Mouse (Mus musculus): ENCODE results near the gene Atxn10.
A peak's percentile ranks its signal among the peaks of the same experiment; 100 is the strongest.

The Atxn10 gene

DNA sequence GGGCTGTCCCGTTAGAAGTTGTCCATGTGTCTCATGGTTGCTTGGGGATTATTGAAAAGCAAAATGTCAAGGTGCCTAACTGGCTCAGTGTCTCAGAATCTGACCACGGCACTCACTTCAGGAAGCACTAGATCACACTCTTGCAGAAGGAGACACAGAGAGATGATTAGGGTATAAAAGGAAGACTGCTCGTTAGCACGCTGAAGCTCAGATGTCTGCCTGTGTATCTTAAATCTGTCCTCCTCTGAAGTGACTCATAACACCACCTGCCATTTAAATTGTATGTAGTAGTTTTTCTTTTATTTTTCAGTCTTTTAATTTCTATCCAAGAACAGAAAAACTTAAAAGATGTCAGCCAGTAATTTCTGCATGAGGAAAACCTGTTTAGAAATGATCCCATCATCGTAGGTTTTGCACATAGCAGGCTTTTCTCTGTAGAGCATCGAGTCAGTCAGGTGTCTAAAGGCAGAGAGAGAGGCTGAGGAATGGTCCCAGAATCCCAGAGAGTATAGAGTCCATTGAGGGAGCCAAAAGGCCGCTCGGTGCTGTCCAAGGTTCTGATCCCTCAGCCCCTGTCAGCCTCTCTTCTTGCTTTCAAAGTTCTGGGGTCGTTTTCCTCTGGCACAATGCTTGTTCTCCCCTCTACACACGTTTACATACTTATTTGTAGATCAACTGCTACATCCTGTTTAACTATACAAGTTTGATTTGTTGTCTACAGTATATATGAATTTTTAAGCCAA lies 128.9 kb downstream of the Atxn10 start:
- ATAC-seq (ENCODE audit: insufficient number of reproducible peaks, low FRiP score, low TSS enrichment): no peak

DNA sequence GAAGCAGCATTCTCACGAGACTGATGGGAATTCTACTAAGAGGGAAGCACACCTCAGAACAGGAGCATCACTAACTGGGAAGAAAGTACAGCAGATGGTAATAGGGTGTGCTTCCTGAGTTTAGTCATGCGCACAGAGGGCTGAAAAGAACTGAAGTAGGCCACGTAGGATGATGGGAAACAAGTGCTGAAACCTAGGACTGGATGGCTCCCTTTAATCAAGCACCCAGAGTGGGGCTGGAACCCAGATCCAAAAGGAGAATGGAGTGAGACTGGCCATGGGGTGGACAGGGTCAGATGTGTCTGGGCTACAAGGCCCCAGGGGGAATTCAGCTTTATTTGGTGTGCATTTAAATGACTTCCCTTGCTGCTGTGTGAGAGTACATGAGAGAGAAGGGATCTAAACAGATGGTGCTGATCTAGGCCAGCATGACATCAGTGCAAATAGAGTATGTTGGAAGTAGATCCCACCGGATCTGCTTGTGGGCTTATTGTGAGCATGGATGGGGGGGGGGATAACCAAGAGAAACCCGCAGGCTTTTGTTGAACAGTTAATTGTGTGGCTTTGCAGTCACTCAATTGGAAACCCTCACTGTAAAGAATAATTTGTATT lies 130.5 kb downstream of the Atxn10 start:
- peak; percentile 52; the same call in 1 of the 2 replicates for ATAC-seq (ENCODE audit: insufficient number of reproducible peaks, low FRiP score, low TSS enrichment)

DNA sequence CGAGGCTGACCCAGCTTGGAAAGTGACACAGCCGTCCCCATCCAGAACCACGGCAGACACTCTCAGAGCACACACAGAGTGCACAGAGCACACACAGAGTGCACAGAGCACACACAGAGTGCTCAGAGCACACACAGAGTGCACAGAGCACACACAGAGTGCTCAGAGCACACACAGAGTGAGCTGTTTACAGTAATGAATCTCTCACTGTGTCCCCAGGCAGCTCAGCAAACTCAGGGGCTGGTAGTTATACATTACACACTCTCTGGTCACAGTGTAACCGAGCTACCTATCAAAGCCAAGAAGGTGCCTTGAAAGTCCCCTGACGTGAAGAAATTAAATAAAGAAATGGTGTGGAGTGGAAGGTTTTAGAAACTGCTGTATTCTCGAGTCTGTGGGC lies 133.4 kb downstream of the Atxn10 start:
- ATAC-seq (ENCODE audit: insufficient number of reproducible peaks, low FRiP score, low TSS enrichment): no peak

DNA sequence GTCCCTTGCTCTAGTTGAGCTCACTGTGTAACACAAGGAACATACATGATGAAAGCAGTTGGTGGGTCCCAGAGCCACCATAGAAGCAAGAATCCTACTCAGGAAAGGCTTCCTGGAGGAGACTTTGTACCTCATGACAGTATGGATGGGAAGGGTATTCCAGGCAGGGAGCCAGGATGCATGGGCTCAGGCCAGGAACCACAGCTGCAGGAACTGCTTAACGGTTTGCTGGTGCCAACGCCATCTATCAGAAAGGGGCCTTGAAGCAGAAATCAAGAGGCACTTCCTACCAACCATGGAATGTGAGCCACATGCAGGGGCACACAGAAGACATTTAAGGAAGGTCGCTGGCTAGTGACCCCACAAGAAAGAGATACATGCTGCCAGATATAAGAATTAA lies 138.7 kb downstream of the Atxn10 start:
- no peak for ATAC-seq (ENCODE audit: insufficient number of reproducible peaks, low FRiP score, low TSS enrichment)

DNA sequence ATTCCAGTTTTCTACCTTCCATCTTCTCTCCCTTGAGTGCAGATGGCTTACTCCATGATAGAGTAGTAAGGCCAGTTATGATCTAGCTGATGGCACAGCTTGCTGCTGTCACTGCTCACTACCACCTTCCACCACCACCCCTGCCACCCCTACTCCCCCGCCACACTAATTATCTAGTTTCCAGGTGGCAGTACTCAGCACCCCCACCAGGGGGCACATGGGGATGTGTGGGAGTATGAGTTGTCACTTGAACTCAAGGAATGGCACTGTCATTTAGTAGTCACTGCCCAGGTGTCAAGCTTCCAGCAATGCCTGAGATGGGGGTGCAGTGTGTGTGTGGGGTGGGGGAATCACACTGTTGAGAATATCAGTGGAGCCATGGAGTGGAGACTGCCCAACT lies 141.5 kb downstream of the Atxn10 start:
- no peak for ATAC-seq (ENCODE audit: insufficient number of reproducible peaks, low FRiP score, low TSS enrichment)

DNA sequence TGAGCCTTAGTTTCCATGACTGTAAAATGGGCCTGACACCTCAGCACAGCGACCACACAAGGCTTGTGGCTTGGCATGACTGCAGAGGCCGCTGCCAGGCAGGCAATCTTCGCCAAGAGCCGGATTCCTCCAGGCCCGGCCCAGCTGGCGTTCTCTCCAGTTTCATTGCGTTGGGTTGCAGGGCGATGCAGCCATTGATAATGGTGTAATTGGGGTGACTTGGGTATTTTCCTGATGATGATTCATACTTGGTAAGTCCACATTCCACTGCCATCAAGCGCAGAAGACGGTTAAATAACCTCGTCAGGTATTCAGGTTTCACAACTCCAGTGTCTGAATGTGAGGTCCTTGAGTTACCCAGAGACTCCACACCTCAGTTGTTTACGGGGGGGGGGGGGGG lies 143.3 kb downstream of the Atxn10 start:
- no peak for ATAC-seq (ENCODE audit: insufficient number of reproducible peaks, low FRiP score, low TSS enrichment)

DNA sequence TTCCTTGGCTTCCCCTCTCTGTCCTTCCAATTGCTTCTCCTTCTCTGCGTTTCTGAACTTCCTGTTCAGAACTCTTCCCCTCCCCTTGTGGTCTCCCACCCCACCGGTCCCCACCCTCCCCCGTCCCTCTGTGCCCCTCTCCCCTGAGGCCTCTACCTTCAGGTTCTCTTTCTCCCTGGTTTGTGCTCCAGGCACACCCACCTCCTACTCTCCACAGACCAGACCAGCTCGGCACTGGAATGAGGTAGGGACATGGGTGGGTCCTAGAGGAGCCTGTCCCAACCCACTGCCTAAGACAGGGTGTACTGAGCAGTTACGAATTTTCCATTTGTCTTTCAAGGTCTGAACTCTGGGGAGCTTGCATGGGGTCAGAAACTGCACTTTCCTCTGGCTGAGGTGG lies 143.9 kb downstream of the Atxn10 start:
- ATAC-seq (ENCODE audit: insufficient number of reproducible peaks, low FRiP score, low TSS enrichment): no peak

DNA sequence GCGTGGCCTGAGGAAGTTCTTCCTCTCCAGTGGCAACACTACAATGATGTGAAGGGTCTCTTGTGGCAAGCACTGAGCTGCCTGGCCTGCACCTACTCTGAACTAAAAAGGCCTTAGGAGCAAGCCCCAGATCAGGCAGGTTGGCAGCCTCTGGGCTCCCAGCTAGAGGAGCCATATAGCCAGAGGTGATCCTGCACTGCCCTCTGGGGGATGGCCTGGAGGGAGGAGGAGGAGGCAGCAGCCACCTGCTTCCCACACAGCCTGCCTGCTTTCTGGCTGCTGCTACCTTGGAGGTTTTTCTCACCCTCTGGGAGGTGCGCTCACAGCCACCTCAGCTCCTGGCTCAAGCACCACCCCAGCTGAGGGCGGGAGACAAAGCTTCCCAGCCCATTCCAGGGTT lies 144.6 kb downstream of the Atxn10 start:
- ATAC-seq (ENCODE audit: insufficient number of reproducible peaks, low FRiP score, low TSS enrichment): peak; percentile 56; the same call in 1 of the 2 replicates

DNA sequence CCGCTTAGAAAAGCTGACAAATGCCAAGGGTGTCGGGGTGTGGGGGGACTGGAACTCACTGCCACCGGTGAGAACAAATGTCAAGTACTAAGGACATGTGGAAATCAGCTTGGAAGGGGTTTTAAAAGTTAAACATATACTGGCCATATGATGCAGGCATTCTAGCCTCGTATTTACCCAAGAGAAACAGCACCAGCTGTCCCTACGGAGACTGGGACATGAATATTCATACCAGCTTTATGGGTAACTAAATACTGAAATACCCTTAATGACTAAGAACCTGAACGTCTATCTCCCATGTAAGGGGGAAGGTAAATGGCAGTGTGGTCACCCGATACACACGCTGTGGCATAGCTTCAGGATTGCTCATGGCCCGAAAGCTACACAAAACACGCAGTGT lies 152.9 kb downstream of the Atxn10 start:
- no peak for ATAC-seq (ENCODE audit: insufficient number of reproducible peaks, low FRiP score, low TSS enrichment)

DNA sequence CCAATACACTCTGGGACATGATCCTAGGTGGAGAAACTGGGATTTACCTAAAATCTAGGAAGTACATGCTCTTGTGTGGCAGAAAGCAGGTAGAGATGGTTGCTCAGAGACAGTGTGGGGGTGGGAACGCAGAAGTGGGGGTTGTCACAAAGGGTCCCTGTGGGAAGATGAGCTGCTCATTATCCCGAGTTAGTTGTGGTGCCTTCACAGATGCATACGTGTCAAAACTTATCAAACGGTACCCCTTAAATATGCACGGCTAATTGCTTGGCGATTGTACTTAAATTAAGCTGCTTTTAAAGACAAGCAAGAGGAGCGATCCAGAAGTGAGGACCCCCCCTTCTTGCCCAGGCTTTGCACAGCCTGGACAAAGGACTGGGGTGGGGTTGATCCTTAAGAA lies 153.7 kb downstream of the Atxn10 start:
- no peak for ATAC-seq (ENCODE audit: insufficient number of reproducible peaks, low FRiP score, low TSS enrichment)

DNA sequence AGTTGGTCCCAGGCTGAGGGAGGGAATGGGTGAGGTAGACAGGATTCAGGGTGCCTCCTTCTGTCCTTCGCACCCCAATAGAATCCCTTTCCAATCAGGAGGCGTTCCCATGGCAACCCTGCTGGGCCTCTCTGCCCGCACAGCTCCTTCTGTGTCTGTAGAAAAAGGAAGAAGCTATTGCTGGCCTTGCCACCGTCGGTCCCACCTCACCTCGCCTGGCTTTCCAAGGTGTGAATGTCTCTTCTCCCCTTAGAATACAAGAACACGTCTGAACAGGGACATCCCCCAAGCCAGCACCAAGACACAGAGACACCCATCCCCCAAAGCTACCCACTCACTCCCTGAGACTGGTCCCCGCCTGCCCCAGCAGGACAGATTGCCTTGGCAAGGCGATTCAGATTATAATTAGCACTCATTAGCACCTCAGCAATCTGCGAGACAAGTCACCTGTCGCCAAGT lies 158.1 kb downstream of the Atxn10 start:
- ATAC-seq (ENCODE audit: insufficient number of reproducible peaks, low FRiP score, low TSS enrichment): 0 out of 2 replicates have a peak, but pooled peaks have one; percentile 45

DNA sequence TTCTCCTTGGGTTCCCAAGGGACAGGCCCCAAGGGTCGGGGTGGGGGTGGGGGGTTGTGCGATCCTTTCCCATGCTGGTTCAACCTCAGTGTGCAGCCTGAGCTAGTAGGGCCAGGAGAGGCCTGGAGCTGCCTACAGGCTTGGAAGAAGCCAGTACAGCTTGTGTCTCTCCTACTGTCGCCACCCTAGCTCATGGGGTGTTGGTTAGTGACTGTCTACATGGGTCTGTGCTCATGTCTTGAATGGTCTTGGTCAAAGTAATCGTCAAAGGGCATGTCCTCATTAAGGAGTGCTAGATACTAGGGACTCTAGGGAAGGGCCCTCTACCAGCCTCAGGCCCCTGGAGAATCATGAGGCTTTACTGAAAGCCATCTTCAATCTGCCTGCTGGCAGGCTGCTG lies 161.5 kb downstream of the Atxn10 start:
- ATAC-seq (ENCODE audit: insufficient number of reproducible peaks, low FRiP score, low TSS enrichment): no peak

DNA sequence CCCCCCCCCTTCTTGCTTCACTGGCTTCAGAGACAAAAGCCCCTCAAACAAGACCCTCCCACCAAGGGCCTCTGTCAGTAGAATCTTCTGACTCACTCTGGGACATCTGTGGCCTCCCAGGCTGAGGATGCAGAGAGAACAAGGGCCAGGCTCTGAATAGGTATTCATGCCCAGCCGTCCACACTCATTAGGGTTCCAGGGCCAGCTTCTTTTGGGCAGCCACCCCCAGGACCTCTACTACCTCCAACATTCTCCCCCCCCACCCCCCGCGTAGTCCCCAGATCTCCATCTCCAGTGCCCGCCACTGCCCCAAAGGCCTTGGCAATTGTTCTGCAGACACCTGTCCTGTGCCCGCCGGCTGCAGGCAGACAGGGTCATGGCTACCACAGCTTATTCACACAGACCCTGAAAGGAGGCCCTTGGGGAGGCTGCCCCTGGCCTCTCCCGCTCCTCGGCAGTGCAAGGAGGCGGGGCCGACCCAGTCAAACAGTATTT lies 162.0 kb downstream of the Atxn10 start:
- ATAC-seq (ENCODE audit: insufficient number of reproducible peaks, low FRiP score, low TSS enrichment): no peak

DNA sequence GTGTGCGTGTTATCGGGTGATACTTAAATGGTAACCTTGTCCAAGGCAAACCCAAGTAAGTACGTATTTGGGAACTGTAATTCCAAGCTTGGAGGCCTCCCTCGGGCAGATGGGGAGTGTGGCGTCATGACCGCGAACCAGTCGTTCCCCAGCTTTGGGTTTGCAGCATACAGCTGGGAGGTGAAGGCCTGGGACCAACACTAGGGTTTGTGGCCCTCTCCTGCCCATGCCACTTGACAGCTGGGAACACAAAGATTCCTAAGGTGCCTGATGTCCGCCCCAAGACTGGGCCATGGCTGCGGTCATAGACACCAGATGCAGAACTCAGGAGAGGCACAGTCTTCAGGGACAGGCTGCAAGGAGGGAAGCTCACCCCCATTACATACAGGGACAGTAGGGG lies 164.2 kb downstream of the Atxn10 start:
- no peak for ATAC-seq (ENCODE audit: insufficient number of reproducible peaks, low FRiP score, low TSS enrichment)

DNA sequence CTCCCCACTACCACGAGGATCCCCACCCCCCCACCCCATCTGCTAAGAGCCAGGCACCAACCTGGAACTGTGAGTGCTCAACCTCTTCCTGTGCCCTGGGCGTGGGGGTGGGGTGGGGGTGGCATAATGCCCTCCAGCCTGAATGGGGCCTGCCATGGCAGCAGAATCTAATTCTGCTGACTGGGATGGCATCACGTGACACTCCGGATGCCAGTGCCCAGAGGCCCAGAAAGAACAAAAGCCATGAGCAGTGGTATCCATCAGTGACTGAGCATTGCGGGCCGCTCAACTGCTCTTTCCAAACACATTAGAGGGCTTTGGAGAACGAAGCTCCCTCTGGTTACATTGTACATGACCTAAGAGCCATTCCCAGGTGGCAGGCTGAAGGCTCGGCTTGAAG lies 167.1 kb downstream of the Atxn10 start, which contains the start of gene 7530416G11Rik:
Gene 7530416G11Rik (minus strand): TSS at position 101 of the 400 bp plus-strand sequence.
- ATAC-seq (ENCODE audit: insufficient number of reproducible peaks, low FRiP score, low TSS enrichment): no peak

DNA sequence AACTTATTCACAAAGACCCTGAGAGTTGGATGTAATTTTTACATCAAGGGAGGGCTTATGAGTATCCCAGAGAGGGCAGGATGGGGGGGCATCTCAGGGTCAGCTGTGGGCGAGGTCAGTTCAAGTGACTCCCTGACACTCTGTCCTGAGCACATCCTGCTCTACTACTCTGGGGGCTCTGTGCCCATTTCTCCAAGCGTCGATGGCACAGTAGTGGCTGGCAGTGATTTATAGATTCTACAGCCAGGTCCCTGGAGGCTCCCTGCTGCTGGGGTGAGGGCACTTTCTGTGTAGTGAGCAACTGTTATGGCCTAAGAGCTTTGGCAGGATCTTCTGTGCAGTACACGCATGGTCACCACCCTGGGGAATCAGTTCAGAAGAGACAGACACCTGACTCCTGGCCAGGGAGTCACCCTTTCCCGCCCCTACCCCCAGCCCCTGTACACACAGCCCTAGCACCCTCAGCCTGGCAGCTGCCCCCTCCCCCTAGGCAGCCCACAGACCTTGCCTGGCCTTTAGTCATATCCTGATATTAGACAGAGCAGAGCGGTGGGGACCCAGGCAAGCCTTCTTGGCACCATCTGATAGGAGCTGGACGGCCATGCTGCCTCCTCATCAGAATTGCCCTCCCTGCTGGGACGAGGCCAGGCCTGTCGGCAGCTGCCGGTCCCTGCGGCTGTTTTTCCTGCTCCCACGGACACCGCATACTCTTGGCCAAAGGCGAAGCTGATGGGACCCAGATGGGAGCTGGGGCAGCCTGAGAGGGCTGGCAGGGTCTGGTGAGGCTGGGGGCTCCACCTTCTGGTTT lies 169.3 kb downstream of the Atxn10 start:
- no peak for ATAC-seq (ENCODE audit: insufficient number of reproducible peaks, low FRiP score, low TSS enrichment)

DNA sequence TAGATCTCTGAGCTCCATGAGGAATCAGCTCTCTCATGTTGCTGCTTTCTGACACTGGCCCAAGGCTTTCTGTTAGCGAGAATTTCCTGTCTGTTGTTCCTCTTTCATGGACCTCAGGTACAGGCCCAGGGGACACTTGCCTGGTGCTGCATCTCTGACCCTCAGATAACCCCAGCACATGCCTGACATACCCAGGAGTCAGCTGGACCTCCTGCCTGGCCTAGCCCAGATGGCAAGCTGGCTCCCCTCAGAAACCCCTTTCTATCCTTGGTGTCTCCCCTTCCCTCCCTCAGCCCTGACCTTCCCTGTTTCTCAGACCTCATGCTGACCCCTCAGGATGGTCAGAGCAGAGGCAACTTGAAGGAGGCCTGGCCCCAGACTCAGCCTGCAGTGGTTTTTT lies 170.6 kb downstream of the Atxn10 start:
- ATAC-seq (ENCODE audit: insufficient number of reproducible peaks, low FRiP score, low TSS enrichment): no peak

DNA sequence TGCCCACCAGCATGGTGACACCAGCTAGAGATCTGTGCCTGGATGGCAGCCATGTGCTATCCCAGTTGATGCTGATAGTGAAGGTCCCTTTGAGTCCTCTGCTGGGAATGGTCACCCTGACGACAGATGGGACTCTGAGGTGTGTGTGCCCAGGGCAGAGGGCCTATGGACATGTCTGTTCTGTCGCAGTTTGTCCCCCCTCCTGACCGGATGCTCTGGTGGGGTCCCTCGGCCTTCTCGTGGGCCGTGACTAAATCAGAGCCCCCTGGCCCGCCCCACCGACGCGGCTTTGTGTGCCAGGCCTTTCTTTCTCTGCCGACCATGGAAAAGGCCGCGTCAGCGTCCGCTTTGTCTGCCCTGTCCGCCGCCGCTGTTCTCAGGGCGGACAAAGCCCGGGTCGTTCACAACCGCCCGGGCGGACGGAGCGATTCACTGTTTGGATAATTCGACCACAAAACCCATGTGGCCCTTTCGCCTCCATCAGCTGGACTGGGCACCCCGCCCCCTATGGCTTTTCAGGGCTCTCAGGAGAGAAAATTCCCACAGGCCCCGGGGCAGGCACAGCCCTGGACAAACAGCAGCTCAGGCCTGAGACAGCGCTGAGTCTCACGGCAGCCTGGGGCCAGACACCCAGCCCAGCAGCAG lies 171.4 kb downstream of the Atxn10 start:
- no peak for ATAC-seq (ENCODE audit: insufficient number of reproducible peaks, low FRiP score, low TSS enrichment)

Data from cerebellum, adult (tissue).